In the genomic region with DNA sequence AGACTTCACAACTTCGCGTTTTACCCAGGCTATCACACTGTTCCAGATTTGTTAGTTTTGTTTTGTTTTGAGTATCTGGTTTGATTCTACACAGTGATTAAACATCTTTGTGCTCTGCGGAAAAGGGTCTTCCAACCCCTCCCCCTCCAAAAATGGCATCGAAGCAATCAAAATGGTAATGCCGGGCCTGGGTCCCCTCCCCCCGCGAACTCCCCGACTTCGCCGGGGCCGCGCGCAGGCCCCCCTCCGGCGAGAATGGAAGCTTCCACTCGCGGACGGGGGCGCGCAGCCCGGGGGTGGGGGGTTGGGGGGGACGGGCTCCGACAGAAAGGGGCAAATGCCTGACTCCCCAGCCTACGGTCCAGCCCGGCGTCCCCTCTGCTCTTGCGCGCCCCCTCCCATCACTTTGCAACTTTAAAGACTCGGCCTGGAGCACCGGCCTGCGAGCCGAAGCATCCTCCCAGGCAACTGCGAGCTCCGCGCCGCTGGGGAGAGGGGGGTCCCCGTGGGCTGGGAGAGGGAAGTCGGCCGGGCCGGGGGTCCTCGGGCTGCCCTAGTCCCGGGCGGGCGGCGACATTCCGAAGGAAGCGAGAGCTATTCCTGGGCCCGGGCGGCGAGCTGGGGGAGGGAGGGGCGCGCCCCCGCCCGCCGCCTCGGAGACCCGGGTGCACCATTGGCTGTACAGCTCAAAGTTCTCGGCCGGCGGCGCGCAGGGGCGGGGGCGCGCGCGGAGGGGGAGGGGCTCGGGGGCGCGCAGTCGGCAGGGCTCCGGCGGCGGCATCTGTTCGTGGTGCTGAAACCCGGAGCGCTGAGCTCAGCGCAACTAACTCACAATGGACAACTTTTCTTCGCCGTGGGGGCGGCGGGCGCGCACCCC, we compare ENCODE assay signal across 8 mouse cellular contexts. TPM values are rescaled to one million over a fixed set of nuclear protein-coding genes. Genes with fewer than 3 reads are reported as not detected.
DNase-seq lines count a peak whose midpoint lies in the region; ATAC-seq and TF ChIP-seq lines count a peak whose summit lies in the region.

No protein-coding gene starts in this region.

- no peaks in the 10 kb centered on the region for H3K36me3 ChIP-seq in megakaryocyte, embryonic 14.5 days (replicated peaks; ENCODE audit: low read length)
- H3K36me3 ChIP-seq in heart, embryonic 12.5 days = no peaks in the 10 kb centered on the region
- no peaks in the 10 kb centered on the region for H3K36me3 ChIP-seq in kidney, embryonic 16.5 days (ENCODE audit: insufficient read depth, low read length)
- no peaks in the 10 kb centered on the region for H3K36me3 ChIP-seq in liver, embryonic 12.5 days
- H3K36me3 ChIP-seq in neural tube, embryonic 11.5 days (ENCODE audit: control insufficient read depth, insufficient read depth, low read length) = no peaks in the 10 kb centered on the region; the same call in 1 of the 2 replicates
- H3K36me3 ChIP-seq in thymus, adult 2 months (ENCODE audit: control insufficient read depth, insufficient read depth, low read length) = no peaks in the 10 kb centered on the region

- H3K27me3 ChIP-seq in megakaryocyte, embryonic 14.5 days (replicated peaks) = peaks cover 95% of the 10 kb centered on the region
- peaks cover 14% of the 10 kb centered on the region for H3K27me3 ChIP-seq in heart, embryonic 12.5 days (replicated peaks)
- peaks cover 5% of the 10 kb centered on the region; the same call in 1 of the 2 replicates for H3K27me3 ChIP-seq in kidney, embryonic 16.5 days (ENCODE audit: insufficient read depth, low read length)
- peaks cover 86% of the 10 kb centered on the region for H3K27me3 ChIP-seq in liver, embryonic 12.5 days (replicated peaks)
- no peaks in the 10 kb centered on the region for H3K27me3 ChIP-seq in neural tube, embryonic 11.5 days (ENCODE audit: control insufficient read depth, insufficient read depth, low read length)
- H3K27me3 ChIP-seq in thymus, adult 2 months (ENCODE audit: control insufficient read depth, insufficient read depth, low read length) = peaks cover 32% of the 10 kb centered on the region

- under 1% methylated on average over 75 of the region's 84 CpGs for WGBS in heart, embryonic 12.5 days
- under 1% methylated on average over 71 of the region's 84 CpGs for WGBS in kidney, embryonic 16.5 days
- 1% methylated on average over 76 of the region's 84 CpGs for WGBS in liver, embryonic 12.5 days (ENCODE audit: insufficient replicate concordance)
- under 1% methylated on average over 66 of the region's 84 CpGs for WGBS in neural tube, embryonic 11.5 days
- 2% methylated on average over 72 of the region's 84 CpGs for WGBS in thymus, adult 2 months

- peak overlapping the region; percentile 92 for H3K4me3 ChIP-seq in megakaryocyte, embryonic 14.5 days (replicated peaks)
- peak overlapping the region; percentile 43 for H3K4me3 ChIP-seq in embryonic fibroblast, embryonic 13.5 days (ENCODE audit: insufficient read depth, low read length)
- peak overlapping the region; percentile 63 for H3K4me3 ChIP-seq in heart, embryonic 12.5 days
- H3K4me3 ChIP-seq in kidney, embryonic 16.5 days (ENCODE audit: low read length) = peak overlapping the region; percentile 78
- H3K4me3 ChIP-seq in liver, embryonic 12.5 days = peak overlapping the region; percentile 61
- peak overlapping the region; percentile 86 for H3K4me3 ChIP-seq in neural tube, embryonic 11.5 days (ENCODE audit: low read depth, low read length)
- peak overlapping the region; percentile 15; the same call in 1 of the 2 replicates for H3K4me3 ChIP-seq in thymus, adult 2 months (ENCODE audit: control insufficient read depth, insufficient read depth, low read length)

- no peak for TF ChIP-seq POLR2A in embryonic fibroblast, embryonic 13.5 days (IDR thresholded peaks at IDR 0.05; ENCODE audit: low read depth, low read length)
- TF ChIP-seq POLR2A in thymus, adult 2 months (IDR thresholded peaks at IDR 0.05; ENCODE audit: control insufficient read depth, extremely low read depth, insufficient read depth, low read length, poor library complexity) = no peak

- no peak for ATAC-seq in megakaryocyte, adult 5-6 weeks (ENCODE audit: poor library complexity, severe bottlenecking)
- ATAC-seq in heart, embryonic 12.5 days (ENCODE audit: insufficient number of reproducible peaks, low FRiP score) = peak; percentile 48
- peak; percentile 72 for ATAC-seq in kidney, embryonic 16.5 days (ENCODE audit: low FRiP score, low TSS enrichment)
- ATAC-seq in liver, embryonic 12.5 days = no peak
- ATAC-seq in neural tube, embryonic 11.5 days (ENCODE audit: insufficient read depth, low FRiP score, low TSS enrichment) = peak; percentile 54

- peak; percentile 91 for DNase-seq in neural tube, embryonic 11.5 days (ENCODE audit: low spot score)
- peak; percentile 15 for DNase-seq in thymus, adult 2 months

- peak overlapping the region; percentile 63 for H3K9ac ChIP-seq in heart, embryonic 12.5 days
- H3K9ac ChIP-seq in kidney, embryonic 16.5 days (replicated peaks; ENCODE audit: low read length) = peak overlapping the region; percentile 68
- no peak overlapping the region for H3K9ac ChIP-seq in liver, embryonic 12.5 days
- peak overlapping the region; percentile 97 for H3K9ac ChIP-seq in neural tube, embryonic 11.5 days (ENCODE audit: low read length)

- no peak overlapping the region for H3K27ac ChIP-seq in embryonic fibroblast, embryonic 13.5 days (ENCODE audit: insufficient read depth, low read length)
- no peak overlapping the region for H3K27ac ChIP-seq in heart, embryonic 12.5 days (ENCODE audit: poor library complexity, severe bottlenecking)
- peak overlapping the region; percentile 79 for H3K27ac ChIP-seq in kidney, embryonic 16.5 days (ENCODE audit: low read length)
- no peak overlapping the region for H3K27ac ChIP-seq in liver, embryonic 12.5 days
- H3K27ac ChIP-seq in neural tube, embryonic 11.5 days (ENCODE audit: low read depth, low read length) = peak overlapping the region; percentile 98
- H3K27ac ChIP-seq in thymus, adult 2 months (ENCODE audit: control insufficient read depth, insufficient read depth, low read length) = no peak overlapping the region

- peaks cover 41% of the 10 kb centered on the region for H3K4me1 ChIP-seq in megakaryocyte, embryonic 14.5 days
- H3K4me1 ChIP-seq in embryonic fibroblast, embryonic 13.5 days (ENCODE audit: control insufficient read depth, insufficient read depth, low read length) = no peaks in the 10 kb centered on the region
- H3K4me1 ChIP-seq in heart, embryonic 12.5 days (replicated peaks) = peaks cover 26% of the 10 kb centered on the region
- peaks cover 38% of the 10 kb centered on the region for H3K4me1 ChIP-seq in kidney, embryonic 16.5 days (ENCODE audit: insufficient read depth, low read length)
- H3K4me1 ChIP-seq in liver, embryonic 12.5 days = peaks cover 36% of the 10 kb centered on the region
- H3K4me1 ChIP-seq in neural tube, embryonic 11.5 days (ENCODE audit: control insufficient read depth, insufficient read depth, low read length) = peaks cover 25% of the 10 kb centered on the region
- H3K4me1 ChIP-seq in thymus, adult 2 months (replicated peaks; ENCODE audit: control insufficient read depth, insufficient read depth, low read length) = peaks cover 21% of the 10 kb centered on the region

- peak overlapping the region; percentile 91 for H3K4me2 ChIP-seq in heart, embryonic 12.5 days
- peak overlapping the region; percentile 99 for H3K4me2 ChIP-seq in kidney, embryonic 16.5 days (replicated peaks; ENCODE audit: low read depth, low read length)
- peak overlapping the region; percentile 83 for H3K4me2 ChIP-seq in liver, embryonic 12.5 days
- H3K4me2 ChIP-seq in neural tube, embryonic 11.5 days (ENCODE audit: low read depth) = peak overlapping the region; percentile 83

- no peak for TF ChIP-seq CTCF in embryonic fibroblast, embryonic 13.5 days (IDR thresholded peaks at IDR 0.05; ENCODE audit: borderline replicate concordance, insufficient read depth, low read length)
- TF ChIP-seq CTCF in thymus, adult 2 months (IDR thresholded peaks at IDR 0.05; ENCODE audit: borderline replicate concordance, control insufficient read depth, extremely low read depth, insufficient read depth, low read length, poor library complexity) = no peak

- H3K9me3 ChIP-seq in megakaryocyte, embryonic 14.5 days = peaks cover 10% of the 10 kb centered on the region
- no peaks in the 10 kb centered on the region for H3K9me3 ChIP-seq in heart, embryonic 12.5 days (replicated peaks)
- no peaks in the 10 kb centered on the region for H3K9me3 ChIP-seq in kidney, embryonic 16.5 days (ENCODE audit: low read length)
- no peaks in the 10 kb centered on the region for H3K9me3 ChIP-seq in liver, embryonic 12.5 days (replicated peaks)
- H3K9me3 ChIP-seq in neural tube, embryonic 11.5 days (ENCODE audit: control insufficient read depth, low read length) = no peaks in the 10 kb centered on the region

RNA-seq across cellular contexts. Expression of gene Phf21b, which starts 2.4 kb away (rescaled TPM):
- 1.2 and 3.5 TPM in 2 replicates for polyA plus RNA-seq in megakaryocyte, embryonic 14.5 days (2012; ENCODE audit: insufficient read depth, low replicate concordance)
- total RNA-seq in megakaryocyte, adult 5-6 weeks (2015) = 0.09 and 0.14 TPM in 2 replicates
- total RNA-seq in megakaryocyte, adult 5-6 weeks (2017) = 0.22 and 0.69 TPM in 2 replicates
- polyA plus RNA-seq in embryonic fibroblast, embryonic 13.5 days (2011; ENCODE audit: insufficient read length, low read depth, missing spikeins) = 0.90 TPM in 1 of 2 replicates, not detected in the other
- 0.22 and 0.36 TPM in 2 replicates for polyA plus RNA-seq in heart, embryonic 12.5 days (2016; fragmentation: Nextera tagmentation; extraction: Ambion mirVana)
- 0.19 and 0.49 TPM in 2 replicates for polyA plus RNA-seq in kidney, embryonic 16.5 days (2015; fragmentation: Nextera tagmentation; extraction: Ambion mirVana)
- polyA plus RNA-seq in liver, embryonic 12.5 days (2016; fragmentation: Nextera tagmentation; extraction: Ambion mirVana) = 0.04 and 0.06 TPM in 2 replicates
- polyA plus RNA-seq in neural tube, embryonic 11.5 days (2014; fragmentation: Nextera tagmentation; extraction: Ambion mirVana) = 32.2 and 36.0 TPM in 2 replicates
- 2.7 and 3.0 TPM in 2 replicates for polyA plus RNA-seq in thymus, adult 2 months (2012; rRNA removed)

Comparison
In these comparisons a context has a peak if more than half of its experiments do, and no peak if none do; other contexts are left out.
1. H3K4me3 ChIP-seq: peak in every context shown above with its lines; median percentile 92 in megakaryocyte, embryonic 14.5 days; 86 in neural tube, embryonic 11.5 days; 78 in kidney, embryonic 16.5 days; 63 in heart, embryonic 12.5 days; 61 in liver, embryonic 12.5 days; 43 in embryonic fibroblast, embryonic 13.5 days; 15 in thymus, adult 2 months.
2. ATAC-seq: peak in heart, embryonic 12.5 days (single experiment), kidney, embryonic 16.5 days (single experiment) and neural tube, embryonic 11.5 days (single experiment); none in megakaryocyte, adult 5-6 weeks (single experiment) and liver, embryonic 12.5 days (single experiment).
3. H3K27ac ChIP-seq: peak in kidney, embryonic 16.5 days (single experiment) and neural tube, embryonic 11.5 days (single experiment); none in embryonic fibroblast, embryonic 13.5 days (single experiment), heart, embryonic 12.5 days (single experiment), liver, embryonic 12.5 days (single experiment) and thymus, adult 2 months (single experiment).
4. Peak in every context shown above with its lines, with median percentiles within 50 percentile points of each other: H3K4me2 ChIP-seq.